Mouse (Mus musculus) heart, embryonic 12.5 days (tissue): ENCODE measurements at regions not wholly inside any gene's neighbourhood (a gene's known extent, or its start where the extent isn't known, plus 50 kb on each side); places are given as distances from the start of the nearest gene placed in this dataset.

Experiments
- ATAC-seq: fragments of 200-750 bp; cut with Nextera tagmentation; 2 replicates; pipeline ENCODE4 v1.8.0; 2017; ENCODE audit warnings: moderate TSS enrichment, moderate library complexity; ENCODE audit not compliant: insufficient number of reproducible peaks, low FRiP score
- H3K27ac ChIP-seq: fragments of 300-500 bp; sonication (generic); 2 replicates; pipeline ENCODE4 v1.5.1; 2016; ENCODE audit warnings: mild to moderate bottlenecking, moderate library complexity; ENCODE audit not compliant: poor library complexity, severe bottlenecking
- H3K27me3 ChIP-seq: fragments of 300-500 bp; sonication (generic); replicated peaks from 2 replicates; pipeline ENCODE4 v1.6.1; 2016; ENCODE audit warnings: mild to moderate bottlenecking, moderate library complexity
- H3K36me3 ChIP-seq: fragments of 300-500 bp; sonication (generic); 2 replicates; pipeline ENCODE4 v1.6.1; 2016; ENCODE audit warnings: mild to moderate bottlenecking, moderate library complexity
- H3K4me1 ChIP-seq: fragments of 300-500 bp; sonication (generic); replicated peaks from 2 replicates; pipeline ENCODE4 v1.6.1; 2016; ENCODE audit warnings: mild to moderate bottlenecking
- H3K4me2 ChIP-seq: fragments of 300-500 bp; sonication (generic); 2 replicates; pipeline ENCODE4 v1.6.1; 2016; ENCODE audit warnings: mild to moderate bottlenecking, moderate library complexity
- H3K4me3 ChIP-seq: fragments of 300-500 bp; sonication (generic); 2 replicates; pipeline ENCODE4 v1.5.1; 2016; ENCODE audit warnings: mild to moderate bottlenecking
- H3K9ac ChIP-seq: fragments of 300-500 bp; sonication (generic); 2 replicates; pipeline ENCODE4 v1.6.1; 2016; ENCODE audit warnings: mild to moderate bottlenecking, moderate library complexity
- H3K9me3 ChIP-seq: fragments of 300-500 bp; sonication (generic); replicated peaks from 2 replicates; pipeline ENCODE4 v1.6.1; 2016; ENCODE audit warnings: mild to moderate bottlenecking, moderate library complexity
- WGBS: fragments of 180-500 bp; shearing (Covaris S2); methylation state at CpG from one replicate; pipeline ENCODE4 v1.1.7; 2016; 5-methylcytosine and 5-hydroxymethylcytosine counted together

DNA sequence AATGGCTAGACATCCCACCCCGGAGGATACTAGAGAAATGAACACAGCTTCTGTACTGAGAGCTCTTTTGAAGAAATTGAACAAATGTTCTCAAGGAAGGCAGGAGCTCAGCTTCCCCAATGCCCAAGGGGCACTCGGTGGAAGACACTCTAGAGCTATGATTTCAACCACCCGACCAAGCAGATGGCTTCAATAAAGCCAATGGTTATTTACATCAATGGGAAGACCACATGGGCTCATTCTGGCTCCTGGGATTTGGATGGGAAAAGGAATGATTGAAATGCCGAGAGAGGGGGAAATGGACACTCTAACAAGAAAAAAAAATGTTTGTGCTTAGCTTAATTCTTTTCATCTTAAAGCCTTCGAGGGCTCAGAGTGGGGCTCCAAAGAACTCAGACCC, 249.3 kb upstream of the Auts2 start:
- Histone ChIP-seq H3K4me1 (no peaks in the 10 kb centered on the region), H3K9me3 (0 out of 2 replicates have a peak, but pooled peaks cover 3% of the 10 kb centered on the region), H3K27me3 (0 out of 2 replicates have a peak, but pooled peaks cover 1% of the 10 kb centered on the region), H3K4me2 (no peak overlapping the region), H3K27ac (no peak overlapping the region), H3K9ac (no peak overlapping the region), H3K4me3 (no peak overlapping the region), H3K36me3 (no peaks in the 10 kb centered on the region)
- 76% methylated on average over 5 of the region's 5 CpGs for WGBS
- no peak for ATAC-seq

DNA sequence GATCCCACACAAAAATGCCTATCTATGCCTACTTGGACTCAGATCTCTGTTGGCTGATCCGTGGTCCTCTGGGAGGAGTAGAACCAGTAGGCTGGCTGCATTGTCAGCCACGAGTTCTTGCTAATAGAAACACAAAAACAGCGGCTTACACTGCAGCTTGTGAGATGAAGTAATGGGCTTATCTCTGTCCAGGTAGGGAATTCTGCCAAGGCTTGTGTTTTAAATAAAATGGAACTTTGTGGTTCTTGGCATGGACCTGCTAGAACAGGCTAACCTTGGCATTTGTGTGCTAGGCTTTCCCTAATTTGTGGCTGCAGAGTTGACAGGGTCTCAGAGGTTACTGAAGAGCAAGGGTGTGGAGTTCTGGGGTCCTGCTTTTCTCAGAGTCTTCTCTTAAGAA, 242.1 kb upstream of the Auts2 start:
- H3K36me3 ChIP-seq: no peaks in the 10 kb centered on the region
- WGBS: 37% methylated on average over 3 of the region's 3 CpGs
- H3K4me3 ChIP-seq: no peak overlapping the region
- H3K27me3 ChIP-seq: no peaks in the 10 kb centered on the region
- H3K4me1 ChIP-seq: 0 out of 2 replicates have a peak, but pooled peaks cover 6% of the 10 kb centered on the region
- H3K4me2 ChIP-seq: no peak overlapping the region
- H3K9ac ChIP-seq: no peak overlapping the region
- H3K9me3 ChIP-seq: no peaks in the 10 kb centered on the region
- no peak overlapping the region for H3K27ac ChIP-seq
- no peak for ATAC-seq

DNA sequence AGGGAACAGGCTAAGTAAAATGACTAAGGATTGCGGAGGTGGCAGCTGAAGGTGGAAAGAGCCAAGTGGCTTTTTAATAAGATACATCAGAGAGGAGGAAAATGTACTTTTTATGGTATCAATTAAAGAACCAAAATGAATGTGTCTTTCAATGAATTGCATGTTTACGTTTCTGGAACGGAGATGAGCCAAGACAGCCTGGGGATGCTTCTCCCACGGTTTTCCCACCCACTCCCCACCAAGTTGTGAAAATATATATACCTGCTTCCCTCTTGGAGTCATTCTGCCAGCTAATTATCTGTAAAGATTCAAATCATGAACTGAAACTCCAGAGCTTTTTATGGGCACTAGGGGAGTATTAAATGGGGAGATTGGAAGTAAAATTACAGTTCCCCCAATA, 241.6 kb upstream of the Auts2 start:
- Histone ChIP-seq H3K27me3 (no peaks in the 10 kb centered on the region), H3K36me3 (no peaks in the 10 kb centered on the region), H3K9me3 (no peaks in the 10 kb centered on the region), H3K27ac (no peak overlapping the region), H3K4me3 (no peak overlapping the region), H3K9ac (no peak overlapping the region), H3K4me1 (0 out of 2 replicates have a peak, but pooled peaks cover 6% of the 10 kb centered on the region), H3K4me2 (no peak overlapping the region)
- no peak for ATAC-seq
- 65% methylated on average over 4 of the region's 4 CpGs for WGBS

DNA sequence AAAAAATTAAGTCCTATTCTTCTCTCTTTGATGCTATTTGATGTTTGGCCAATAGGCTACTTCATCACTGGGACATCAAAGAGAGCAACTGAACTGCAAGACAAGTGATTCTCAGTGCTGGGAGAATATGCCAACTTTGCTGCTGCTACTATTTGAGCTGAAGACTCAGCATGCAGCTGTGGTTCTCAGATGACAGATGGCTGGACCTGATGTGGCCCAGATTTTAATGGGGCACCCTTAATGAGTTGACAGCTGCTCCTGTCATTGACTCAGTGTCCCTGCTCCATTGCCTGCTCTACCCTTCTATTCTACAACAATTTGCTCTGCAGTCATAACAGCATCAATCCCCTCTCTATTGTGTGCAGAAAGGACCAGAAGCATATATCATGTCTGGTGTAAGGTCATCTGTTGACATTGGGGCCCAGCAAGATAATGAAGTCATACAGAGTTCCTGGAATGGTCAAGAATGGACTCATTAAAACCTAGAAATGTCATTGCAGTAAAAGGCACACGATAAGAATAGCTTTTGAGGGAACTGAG, 231.1 kb upstream of the Auts2 start:
- Histone ChIP-seq H3K4me1 (no peaks in the 10 kb centered on the region), H3K9me3 (no peaks in the 10 kb centered on the region; the same call in 1 of the 2 replicates), H3K27ac (no peak overlapping the region), H3K4me2 (no peak overlapping the region), H3K4me3 (no peak overlapping the region), H3K27me3 (no peaks in the 10 kb centered on the region), H3K36me3 (no peaks in the 10 kb centered on the region), H3K9ac (no peak overlapping the region)
- ATAC-seq: no peak
- 52% methylated on average over 1 of the region's 1 CpGs for WGBS

DNA sequence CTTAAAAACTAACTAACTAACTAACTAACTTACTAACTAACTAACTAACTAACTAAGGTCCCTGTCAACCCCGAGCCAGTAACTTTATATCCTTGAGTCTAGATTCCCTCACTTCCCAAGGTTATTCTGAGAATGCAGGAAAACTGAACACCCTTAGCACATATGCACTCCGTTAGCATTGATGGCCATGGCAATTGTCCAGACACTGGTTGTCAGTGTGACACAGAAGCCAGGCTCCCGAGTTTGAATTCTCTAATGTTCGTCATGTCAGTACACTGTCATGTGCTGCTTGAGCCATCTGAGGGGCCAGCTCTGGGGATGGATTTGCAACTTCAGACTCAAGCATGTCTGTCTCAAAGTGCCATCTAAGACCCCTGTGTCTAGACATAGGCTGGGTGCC, 217.3 kb upstream of the Auts2 start:
- ATAC-seq: no peak

DNA sequence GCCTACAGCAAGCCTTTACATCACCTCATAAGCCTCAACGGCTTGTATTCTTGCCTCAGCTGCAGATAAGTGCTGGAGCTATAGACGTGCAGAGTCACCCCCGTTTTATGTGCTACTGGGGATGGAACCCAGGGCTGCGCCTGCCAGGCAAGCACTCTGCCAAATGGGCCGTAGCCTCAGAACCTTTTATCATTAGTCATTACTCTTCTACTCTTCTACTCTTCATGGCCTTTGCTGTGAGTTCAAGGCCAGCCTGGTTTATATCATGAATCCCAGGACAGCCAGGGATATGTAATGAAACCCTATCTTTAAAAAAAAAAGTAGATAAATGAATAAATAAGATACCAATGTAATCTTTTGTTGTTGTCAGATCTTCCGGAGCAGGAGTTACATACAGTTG, 216.6 kb upstream of the Auts2 start:
- ATAC-seq: no peak
- H3K27ac ChIP-seq: no peak overlapping the region
- H3K9ac ChIP-seq: no peak overlapping the region
- H3K36me3 ChIP-seq: no peaks in the 10 kb centered on the region
- no peak overlapping the region for H3K4me2 ChIP-seq
- H3K4me1 ChIP-seq: no peaks in the 10 kb centered on the region
- H3K27me3 ChIP-seq: peaks cover 5% of the 10 kb centered on the region
- H3K4me3 ChIP-seq: no peak overlapping the region
- WGBS: 73% methylated on average over 6 of the region's 6 CpGs
- H3K9me3 ChIP-seq: no peaks in the 10 kb centered on the region

More for the DNA sequence above, 217.3 kb upstream of the Auts2 start:
- WGBS: 63% methylated on average over 4 of the region's 4 CpGs
- H3K4me3 ChIP-seq: no peak overlapping the region
- no peak overlapping the region for H3K9ac ChIP-seq
- no peaks in the 10 kb centered on the region for H3K9me3 ChIP-seq
- H3K36me3 ChIP-seq: no peaks in the 10 kb centered on the region
- H3K4me2 ChIP-seq: no peak overlapping the region
- H3K4me1 ChIP-seq: no peaks in the 10 kb centered on the region
- H3K27ac ChIP-seq: no peak overlapping the region
- peaks cover 5% of the 10 kb centered on the region for H3K27me3 ChIP-seq

DNA sequence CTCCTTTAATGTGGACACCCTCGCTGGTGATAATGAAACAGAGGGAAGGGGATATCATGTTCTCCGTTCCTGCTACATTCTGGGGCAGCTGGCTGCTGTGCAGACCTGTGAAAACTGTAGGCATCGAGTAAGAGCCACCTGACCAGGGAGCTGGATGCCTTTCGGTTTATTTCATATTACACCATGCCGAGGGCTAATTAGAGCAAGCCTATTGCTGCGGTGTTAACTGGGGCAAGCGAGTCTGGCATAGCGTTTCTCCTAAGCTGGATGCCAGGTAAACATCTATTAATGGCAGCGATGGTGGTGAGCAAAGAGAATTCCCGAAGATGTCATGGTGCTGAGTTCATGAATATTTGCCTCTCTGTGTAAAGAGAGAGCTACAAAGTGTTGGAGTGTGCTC, 215.8 kb upstream of the Auts2 start:
- Histone ChIP-seq H3K9me3 (no peaks in the 10 kb centered on the region), H3K4me3 (no peak overlapping the region), H3K4me2 (no peak overlapping the region), H3K9ac (no peak overlapping the region), H3K27ac (no peak overlapping the region), H3K4me1 (no peaks in the 10 kb centered on the region), H3K27me3 (peaks cover 5% of the 10 kb centered on the region), H3K36me3 (no peaks in the 10 kb centered on the region)
- ATAC-seq: no peak
- WGBS: 75% methylated on average over 10 of the region's 10 CpGs

DNA sequence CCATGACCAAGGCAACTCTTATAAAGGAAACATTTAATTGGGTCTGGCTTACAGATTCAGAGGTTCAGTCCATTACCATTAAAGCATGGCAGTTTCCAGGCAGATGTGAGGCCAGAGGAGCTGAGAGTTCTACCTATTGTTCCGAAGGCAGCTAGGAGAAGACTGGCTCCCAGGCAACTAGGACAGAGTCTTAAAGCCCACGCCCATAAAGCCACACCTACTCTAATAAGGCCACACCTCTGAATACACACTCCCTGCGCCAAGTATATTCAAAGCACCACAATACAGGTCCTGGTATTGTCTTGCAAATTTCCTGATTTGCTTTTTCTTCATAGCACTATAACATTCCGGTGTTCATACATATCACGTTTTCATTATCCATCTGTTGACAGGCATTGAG, 194.8 kb upstream of the Auts2 start:
- Histone ChIP-seq H3K36me3 (no peaks in the 10 kb centered on the region), H3K9ac (no peak overlapping the region), H3K4me2 (no peak overlapping the region), H3K4me3 (no peak overlapping the region), H3K27me3 (peaks cover 29% of the 10 kb centered on the region), H3K27ac (no peak overlapping the region), H3K9me3 (no peaks in the 10 kb centered on the region), H3K4me1 (no peaks in the 10 kb centered on the region)
- ATAC-seq: no peak
- WGBS: 81% methylated on average over 5 of the region's 5 CpGs

DNA sequence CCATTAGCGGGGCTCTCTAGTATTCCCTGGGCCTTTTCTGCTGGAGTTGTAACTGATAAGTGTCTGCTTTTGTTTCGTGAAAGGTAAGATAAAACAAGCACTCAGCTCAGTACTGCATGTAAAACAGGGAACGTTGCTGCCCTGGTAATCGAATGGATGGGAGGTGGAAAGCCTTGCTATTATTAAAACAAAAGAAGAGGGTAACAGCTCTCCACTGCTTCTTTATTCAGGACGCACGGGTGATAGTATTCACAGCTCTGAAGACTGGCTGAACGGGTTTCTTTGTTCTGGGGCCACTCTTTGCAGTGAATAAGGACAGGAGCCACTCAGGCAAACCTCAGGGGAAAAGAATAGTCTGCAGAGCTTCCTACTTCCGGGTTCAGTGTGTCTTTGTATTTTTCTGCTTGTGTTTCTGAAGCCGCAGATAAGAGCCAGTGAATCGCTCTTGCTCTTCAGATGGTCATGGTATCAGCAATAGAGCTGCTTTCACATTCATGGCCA, 185.6 kb upstream of the Auts2 start:
- H3K27me3 ChIP-seq: peaks cover 29% of the 10 kb centered on the region
- H3K9me3 ChIP-seq: no peaks in the 10 kb centered on the region
- H3K4me2 ChIP-seq: peak overlapping the region; percentile 31
- H3K27ac ChIP-seq: no peak overlapping the region
- no peak overlapping the region for H3K4me3 ChIP-seq
- H3K36me3 ChIP-seq: no peaks in the 10 kb centered on the region
- 0 out of 2 replicates have a peak, but pooled peaks cover 4% of the 10 kb centered on the region for H3K4me1 ChIP-seq
- ATAC-seq: no peak
- 13% methylated on average over 10 of the region's 10 CpGs for WGBS
- no peak overlapping the region for H3K9ac ChIP-seq

DNA sequence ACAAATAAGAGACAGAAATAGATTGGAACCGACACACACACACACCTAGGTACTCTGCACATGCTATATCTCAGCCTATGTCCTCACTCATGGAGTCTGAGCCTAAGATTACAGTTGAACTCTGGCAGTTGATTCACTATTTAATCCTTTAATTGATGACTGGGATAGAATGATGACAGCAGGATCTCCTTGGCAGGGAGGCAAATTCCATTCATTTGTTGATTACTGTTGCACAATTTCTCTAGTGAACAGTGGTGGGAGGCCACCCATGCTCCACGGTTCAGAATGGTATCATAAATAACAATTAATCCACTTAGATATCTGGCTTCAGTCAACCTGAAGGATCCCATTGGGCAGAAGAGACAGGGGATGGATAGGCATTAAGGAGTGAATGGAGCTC, 181.3 kb upstream of the Auts2 start:
- Histone ChIP-seq H3K9ac (no peak overlapping the region), H3K4me1 (peaks cover 8% of the 10 kb centered on the region; the same call in 1 of the 2 replicates), H3K27ac (no peak overlapping the region), H3K27me3 (peaks cover 51% of the 10 kb centered on the region), H3K4me2 (no peak overlapping the region), H3K36me3 (no peaks in the 10 kb centered on the region), H3K9me3 (no peaks in the 10 kb centered on the region), H3K4me3 (no peak overlapping the region)
- ATAC-seq: no peak
- WGBS: 68% methylated on average over 2 of the region's 2 CpGs

DNA sequence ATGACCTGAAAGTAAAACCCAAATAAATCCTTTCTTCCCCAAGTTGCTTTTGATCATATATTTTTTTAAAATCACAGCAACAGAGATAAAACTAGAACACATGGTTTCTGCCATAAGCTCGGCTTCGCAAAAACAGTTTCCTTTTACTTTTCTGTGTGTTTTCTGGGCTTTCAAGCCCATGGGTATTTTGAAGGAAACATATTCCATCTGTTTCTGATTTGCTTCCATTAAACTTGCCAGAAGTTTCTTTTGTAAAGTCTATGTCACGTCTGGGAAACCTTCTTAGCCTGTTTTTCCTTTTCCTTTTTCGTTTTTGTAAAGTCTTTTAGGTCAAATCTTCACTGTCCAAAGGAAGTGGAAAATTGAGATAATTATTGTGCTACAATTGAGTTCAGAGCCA, 167.2 kb upstream of the Auts2 start:
- Histone ChIP-seq H3K36me3 (no peaks in the 10 kb centered on the region), H3K4me2 (no peak overlapping the region), H3K4me1 (no peaks in the 10 kb centered on the region), H3K9ac (no peak overlapping the region), H3K27me3 (no peaks in the 10 kb centered on the region; the same call in none of the 2 replicates), H3K4me3 (no peak overlapping the region), H3K9me3 (peaks cover 8% of the 10 kb centered on the region; the same call in 1 of the 2 replicates), H3K27ac (no peak overlapping the region)
- ATAC-seq: no peak
- WGBS: 63% methylated on average over 4 of the region's 4 CpGs

DNA sequence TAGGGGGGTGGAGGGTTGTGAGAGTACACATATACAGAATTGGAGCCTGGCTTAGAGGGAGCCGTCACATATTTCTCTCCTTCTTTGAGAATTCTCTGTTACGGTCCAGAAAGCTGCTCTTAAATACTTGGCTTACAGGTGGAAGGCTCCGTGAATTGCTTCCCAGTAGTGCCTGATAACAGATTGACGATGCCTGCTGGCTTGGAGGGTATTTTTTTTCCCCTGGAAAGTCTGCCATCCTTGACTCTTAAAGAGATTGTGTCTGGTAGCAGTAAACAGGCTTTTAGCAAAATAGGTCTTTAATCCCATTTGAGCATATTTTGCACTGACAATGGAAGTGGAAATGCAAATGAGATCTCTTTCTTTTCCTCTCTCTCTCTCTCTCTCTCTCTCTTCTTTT, 164.4 kb upstream of the Auts2 start:
- no peak overlapping the region for H3K9ac ChIP-seq

More for the DNA sequence above, 164.4 kb upstream of the Auts2 start:
- H3K4me3 ChIP-seq: no peak overlapping the region
- H3K27me3 ChIP-seq: no peaks in the 10 kb centered on the region; the same call in 1 of the 2 replicates
- H3K27ac ChIP-seq: no peak overlapping the region
- no peaks in the 10 kb centered on the region for H3K4me1 ChIP-seq
- no peak for ATAC-seq
- no peak overlapping the region for H3K4me2 ChIP-seq
- H3K36me3 ChIP-seq: no peaks in the 10 kb centered on the region
- peaks cover 3% of the 10 kb centered on the region; the same call in 1 of the 2 replicates for H3K9me3 ChIP-seq
- 64% methylated on average over 4 of the region's 4 CpGs for WGBS
